9 mouse cellular contexts compared by ENCODE assay signal in the genomic region with DNA sequence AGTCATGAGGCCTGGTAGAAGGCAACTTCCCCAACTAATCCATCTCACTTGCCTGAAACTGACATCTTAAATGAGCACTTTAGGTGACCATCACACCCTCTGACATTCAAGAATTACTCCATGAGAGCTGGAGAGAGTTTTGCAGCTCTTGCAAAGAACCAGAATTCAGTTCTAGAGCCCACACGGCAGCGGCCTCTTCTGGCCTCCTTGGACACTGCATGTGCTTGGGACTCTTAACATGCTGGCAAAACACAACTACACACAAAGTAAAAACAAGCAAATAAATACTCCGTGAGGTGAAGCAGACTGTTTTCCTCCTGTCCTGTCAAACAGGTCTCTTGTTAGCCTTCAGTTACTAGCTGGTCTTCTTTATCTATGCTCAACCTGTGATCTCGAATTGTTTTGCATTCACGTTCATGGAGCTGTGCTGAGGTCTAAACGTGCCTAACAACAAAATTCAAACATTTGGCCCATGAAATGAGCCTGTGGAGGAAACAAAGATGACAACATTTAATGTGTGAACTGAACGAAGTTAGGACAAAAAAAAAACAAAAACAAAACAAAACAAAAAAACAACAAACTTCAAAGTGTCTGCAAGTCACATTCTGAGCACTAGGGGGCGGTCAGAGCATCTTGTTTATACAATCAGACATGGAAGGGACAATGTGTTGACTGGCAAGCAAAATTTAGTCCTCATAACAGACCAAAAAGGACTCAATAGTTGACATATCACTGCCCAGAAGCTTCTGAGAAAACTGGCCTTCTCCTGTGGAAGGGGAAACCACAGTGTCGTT. TPM values are rescaled to one million over a fixed set of nuclear protein-coding genes. Genes with fewer than 3 reads are reported as not detected.
DNase-seq lines count a peak whose midpoint lies in the region; ATAC-seq and TF ChIP-seq lines count a peak whose summit lies in the region.
"Not testable (repeated sequence)": the region's sequence is repeated elsewhere in the genome, so short reads cannot be mapped to it uniquely, and the experiment has no call there.
"Had no signal": no experiment of that assay in that cellular context is flagged by ENCODE, and none has a peak within 500 bp of the region (broad histone marks: within the 10 kb centered on the region; RNA-seq: fewer than 3 reads in every experiment).

No protein-coding gene starts in this region.

- peak overlapping the region in 2 of 3 experiments; percentile 45 to 49 for H3K4me3 ChIP-seq in CH12.LX (replicated peaks in 1 of 3; ENCODE audit: low read depth in 2 of 3, low read length in 2 of 3, poor library complexity in 1 of 3)
- peak overlapping the region; percentile 30 for H3K4me3 ChIP-seq in heart, embryonic 13.5 days
- H3K4me3 ChIP-seq in kidney, embryonic 16.5 days (ENCODE audit: low read length) = peak overlapping the region; percentile 8; the same call in 1 of the 2 replicates
- not testable (repeated sequence) for H3K4me3 ChIP-seq in liver, embryonic 15.5 days (replicated peaks); myocyte; testis, adult 2 months (ENCODE audit: control insufficient read depth, low read depth, low read length)

- ATAC-seq in heart, embryonic 13.5 days (ENCODE audit: extremely low read depth, insufficient number of reproducible peaks, low FRiP score, low TSS enrichment); kidney, embryonic 16.5 days (ENCODE audit: low FRiP score, low TSS enrichment); liver, embryonic 15.5 days (ENCODE audit: insufficient read depth): not testable (repeated sequence)

- dilution Hi-C loops in CH12.LX (cut with MboI; ENCODE audit: extremely low pct_ligation_motif_present, extremely low pct_unique_long_range_greater_than_20kb, low sequenced_read_pairs) = not testable (repeated sequence)

- WGBS in heart, embryonic 13.5 days = 32% methylated on average over 9 of the region's 9 CpGs
- 31% methylated on average over 9 of the region's 9 CpGs for WGBS in kidney, embryonic 16.5 days
- WGBS in liver, embryonic 15.5 days (ENCODE audit: insufficient replicate concordance) = 18% methylated on average over 9 of the region's 9 CpGs

- H3K27ac ChIP-seq in CH12.LX (ENCODE audit: insufficient read depth, low read depth); heart, embryonic 13.5 days (replicated peaks); kidney, embryonic 16.5 days (ENCODE audit: low read length); liver, embryonic 15.5 days (replicated peaks); testis, adult 2 months (ENCODE audit: control insufficient read depth, insufficient read depth, low read depth, low read length): not testable (repeated sequence)

- peak overlapping the region; percentile 48; the same call in 1 of the 2 replicates for H3K4me2 ChIP-seq in CH12.LX (ENCODE audit: insufficient read depth, low read depth, poor library complexity, severe bottlenecking)
- H3K4me2 ChIP-seq in heart, embryonic 13.5 days = peak overlapping the region; percentile 52
- peak overlapping the region; percentile 32; the same call in 1 of the 2 replicates for H3K4me2 ChIP-seq in kidney, embryonic 16.5 days (replicated peaks; ENCODE audit: low read depth, low read length)
- H3K4me2 ChIP-seq in liver, embryonic 15.5 days = peak overlapping the region; percentile 42
- peak overlapping the region; percentile 54 for H3K4me2 ChIP-seq in myocyte (ENCODE audit: low read depth)

- not testable (repeated sequence) for H3K36me3 ChIP-seq in CH12.LX (replicated peaks in 1 of 2; ENCODE audit: control insufficient read depth in 1 of 2, insufficient read depth in 1 of 2, low read length in 1 of 2); heart, embryonic 13.5 days; kidney, embryonic 16.5 days (ENCODE audit: insufficient read depth, low read length); liver, embryonic 15.5 days (replicated peaks); myocyte (ENCODE audit: control insufficient read depth, insufficient read depth); testis, adult 2 months (ENCODE audit: control insufficient read depth, insufficient read depth, low read length)

- not testable (repeated sequence) for TF ChIP-seq EP300 in CH12.LX (IDR thresholded peaks at IDR 0.05; ENCODE audit: low read length)

- H3K4me1 ChIP-seq in CH12.LX (ENCODE audit: control insufficient read depth in 1 of 2, insufficient read depth in 2 of 2); heart, embryonic 13.5 days; kidney, embryonic 16.5 days (ENCODE audit: insufficient read depth, low read length); liver, embryonic 15.5 days (replicated peaks); testis, adult 2 months (ENCODE audit: control insufficient read depth, insufficient read depth, low read length): not testable (repeated sequence)

- peak; percentile 77 for DNase-seq in CH12.LX (ENCODE audit: extremely low read depth)
- peak; percentile 15 to 26 for DNase-seq in adrenal gland, postnatal 36 days
- peak; percentile 58 for DNase-seq in embryo, embryonic 11 days

- in situ Hi-C loops in CH12.LX (cut with MboI; ENCODE audit: low pct_ligation_motif_present, low pct_unique_long_range_greater_than_20kb, low sequenced_read_pairs) = loop anchor here (10.0 kb wide), 1 partner anchor 219 kb away; no protein-coding TSS in a partner anchor

- not testable (repeated sequence) for H3ac ChIP-seq in myocyte (ENCODE audit: control insufficient read depth, insufficient read length)

- TF ChIP-seq RAD21 in CH12.LX (IDR thresholded peaks at IDR 0.05; ENCODE audit: low read depth, low read length) = peak; percentile 72

- not testable (repeated sequence) for H3K27me3 ChIP-seq in CH12.LX (replicated peaks); heart, embryonic 13.5 days (replicated peaks); kidney, embryonic 16.5 days (ENCODE audit: insufficient read depth, low read length); liver, embryonic 15.5 days; myocyte (ENCODE audit: control insufficient read depth, insufficient read depth, insufficient read length); testis, adult 2 months (ENCODE audit: control insufficient read depth, insufficient read depth, low read length)

- not testable (repeated sequence) for H3K79me2 ChIP-seq in CH12.LX (replicated peaks; ENCODE audit: control insufficient read depth, extremely low read depth, insufficient read depth, poor library complexity, severe bottlenecking); myocyte (ENCODE audit: control insufficient read depth, insufficient read depth)

- not testable (repeated sequence) for TF ChIP-seq POLR2A in CH12.LX (IDR thresholded peaks at IDR 0.05; ENCODE audit: low read depth, low read length); myocyte (IDR thresholded peaks at IDR 0.05; ENCODE audit: insufficient read length, low read depth); testis, adult 2 months (IDR thresholded peaks at IDR 0.05; ENCODE audit: control insufficient read depth, low read depth, low read length)

- H3K9me3 ChIP-seq in CH12.LX (replicated peaks; ENCODE audit: low read length); heart, embryonic 13.5 days; kidney, embryonic 16.5 days (ENCODE audit: low read length); liver, embryonic 15.5 days (replicated peaks): not testable (repeated sequence)

- H3K9ac ChIP-seq in CH12.LX (ENCODE audit: insufficient read depth, low read depth); heart, embryonic 13.5 days; kidney, embryonic 16.5 days (replicated peaks; ENCODE audit: low read length); liver, embryonic 15.5 days: not testable (repeated sequence)

- peak; percentile 69 to 85 for TF ChIP-seq CTCF in CH12.LX (conservative IDR thresholded peaks at IDR 0.05 in 1 of 2, IDR thresholded peaks at IDR 0.05 in 1 of 2; ENCODE audit: low read depth in 2 of 2, low read length in 2 of 2)
- TF ChIP-seq CTCF in testis, adult 2 months (IDR thresholded peaks at IDR 0.05; ENCODE audit: control insufficient read depth, insufficient read depth, insufficient replicate concordance, low read depth, low read length) = peak; percentile 47; the same call in 1 of the 2 replicates

RNA-seq across cellular contexts. Expression of a gene that starts 16.3 kb away (rescaled TPM):
- total RNA-seq in CH12.LX (2012; rRNA removed) (not detected in 2 replicates), CH12.LX (2014; rRNA removed) (0.11 TPM in 1 of 2 replicates, not detected in the other)
- polyA plus RNA-seq in CH12.LX (2012; ENCODE audit: insufficient read length, low read depth) (0.11 TPM in 1 of 2 replicates, not detected in the other), myocyte (2012; fragmentation: generic; extraction: Trizol) (0.06 TPM)
- not detected for total RNA-seq in adrenal gland, postnatal 36 days (2021)
- polyA plus RNA-seq in heart, embryonic 13.5 days (2015; fragmentation: Nextera tagmentation; extraction: Ambion mirVana) = 0.09 TPM in 1 of 2 replicates, not detected in the other
- 0.17 and 0.46 TPM in 2 replicates for polyA plus RNA-seq in kidney, embryonic 16.5 days (2015; fragmentation: Nextera tagmentation; extraction: Ambion mirVana)
- polyA plus RNA-seq in liver, embryonic 15.5 days (2015; fragmentation: Nextera tagmentation; extraction: Ambion mirVana) = not detected in 2 replicates
- 1.2 and 1.8 TPM in 2 replicates for polyA plus RNA-seq in testis, adult 2 months (2012; rRNA removed)
- total RNA-seq: left cerebral cortex, postnatal 36 days had no signal

RNA-seq across cellular contexts. Expression of a gene that starts 17.4 kb away (rescaled TPM):
- total RNA-seq in CH12.LX (2012; rRNA removed) = not detected in 2 replicates
- total RNA-seq in CH12.LX (2014; rRNA removed) = 0.09 TPM in 1 of 2 replicates, not detected in the other
- 0.18 TPM in 1 of 2 replicates, not detected in the other for polyA plus RNA-seq in CH12.LX (2012; ENCODE audit: insufficient read length, low read depth)
- total RNA-seq in adrenal gland, postnatal 36 days (2021) = not detected
- polyA plus RNA-seq in heart, embryonic 13.5 days (2015; fragmentation: Nextera tagmentation; extraction: Ambion mirVana) = not detected in 2 replicates
- polyA plus RNA-seq in kidney, embryonic 16.5 days (2015; fragmentation: Nextera tagmentation; extraction: Ambion mirVana) = 8.4 and 11.4 TPM in 2 replicates
- not detected in 2 replicates for polyA plus RNA-seq in liver, embryonic 15.5 days (2015; fragmentation: Nextera tagmentation; extraction: Ambion mirVana)
- polyA plus RNA-seq in myocyte (2012; fragmentation: generic; extraction: Trizol) = not detected
- 0.14 and 0.28 TPM in 2 replicates for polyA plus RNA-seq in testis, adult 2 months (2012; rRNA removed)
- total RNA-seq: left cerebral cortex, postnatal 36 days had no signal

RNA-seq across cellular contexts. Expression of a gene that starts 50.8 kb away (rescaled TPM):
- not detected in 2 replicates for total RNA-seq in CH12.LX (2012; rRNA removed)
- not detected in 2 replicates for total RNA-seq in CH12.LX (2014; rRNA removed)
- not detected in 2 replicates for polyA plus RNA-seq in CH12.LX (2012; ENCODE audit: insufficient read length, low read depth)
- total RNA-seq in adrenal gland, postnatal 36 days (2021) = not detected
- not detected in 2 replicates for polyA plus RNA-seq in heart, embryonic 13.5 days (2015; fragmentation: Nextera tagmentation; extraction: Ambion mirVana)
- 14.8 and 21.4 TPM in 2 replicates for polyA plus RNA-seq in kidney, embryonic 16.5 days (2015; fragmentation: Nextera tagmentation; extraction: Ambion mirVana)
- polyA plus RNA-seq in liver, embryonic 15.5 days (2015; fragmentation: Nextera tagmentation; extraction: Ambion mirVana) = not detected in 2 replicates
- polyA plus RNA-seq in myocyte (2012; fragmentation: generic; extraction: Trizol) = not detected
- 1.0 and 1.1 TPM in 2 replicates for polyA plus RNA-seq in testis, adult 2 months (2012; rRNA removed)
- total RNA-seq: left cerebral cortex, postnatal 36 days had no signal

Comparison
In these comparisons a context has a peak if more than half of its experiments do, and no peak if none do; other contexts are left out.
1. DNase-seq: peak in every context shown above with its lines; median percentile 77 in CH12.LX; 58 in embryo, embryonic 11 days; 20 in adrenal gland, postnatal 36 days.